Mouse (Mus musculus): ENCODE data around the gene Pcnt. TPM values are rescaled to one million over a fixed set of nuclear protein-coding genes. Genes with fewer than 3 reads are reported as not detected.

Gene Pcnt
- total RNA-seq, 2 experiments from 2014 or later: 20.7 to 24.1 TPM

- peak in 1 of 2 experiments; percentile 19 for DNase-seq
These were observed 34.1 kb downstream of the Pcnt start for GRCm38 (mm10) chr10:76408520-76408919.

DNA sequence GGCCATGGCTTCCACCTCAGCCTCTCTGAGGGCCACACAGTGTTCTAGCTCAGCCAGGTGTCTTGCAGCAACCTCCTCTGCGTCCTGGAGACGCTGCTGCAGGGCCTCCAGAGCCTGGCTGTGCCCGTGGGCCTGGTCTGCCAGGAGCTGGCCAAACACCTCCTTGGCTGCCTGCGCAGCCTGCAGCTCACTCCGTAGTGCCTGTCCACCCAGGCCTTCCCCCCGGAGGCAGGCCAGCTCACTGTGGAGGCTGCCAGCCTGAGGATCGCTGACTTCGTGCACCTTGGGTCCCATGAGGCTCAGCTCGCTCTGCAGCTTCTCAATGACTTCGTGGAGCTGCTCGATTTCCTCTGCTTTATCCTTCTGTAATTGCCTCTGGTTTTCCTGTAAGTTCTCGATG, 50.0 kb downstream of the Pcnt start:
- DNase-seq: no peak

GRCm38 (mm10) chr10:76391786-76392185, 50.8 kb downstream of the Pcnt start:
- DNase-seq: no peak

DNA sequence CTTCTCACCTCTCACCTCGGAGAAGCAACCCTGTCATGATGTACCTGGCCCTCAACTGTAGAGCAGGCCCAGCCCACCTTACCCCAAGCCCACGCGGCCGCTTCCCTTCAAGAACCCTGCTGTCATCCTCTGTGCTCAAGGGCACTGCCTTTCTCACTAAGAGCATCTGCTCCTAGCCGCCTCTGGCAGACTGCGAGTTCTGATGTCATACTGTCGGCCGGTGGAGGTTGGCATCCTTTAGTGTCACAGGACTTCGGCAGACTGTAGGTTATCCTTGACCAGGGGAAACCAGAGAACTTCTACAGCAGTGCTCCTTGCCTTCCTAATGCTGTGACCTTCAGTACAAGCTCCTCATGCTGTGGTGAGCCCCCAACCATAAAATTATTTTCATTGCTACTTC, 51.4 kb downstream of the Pcnt start:
- DNase-seq: no peak

DNA sequence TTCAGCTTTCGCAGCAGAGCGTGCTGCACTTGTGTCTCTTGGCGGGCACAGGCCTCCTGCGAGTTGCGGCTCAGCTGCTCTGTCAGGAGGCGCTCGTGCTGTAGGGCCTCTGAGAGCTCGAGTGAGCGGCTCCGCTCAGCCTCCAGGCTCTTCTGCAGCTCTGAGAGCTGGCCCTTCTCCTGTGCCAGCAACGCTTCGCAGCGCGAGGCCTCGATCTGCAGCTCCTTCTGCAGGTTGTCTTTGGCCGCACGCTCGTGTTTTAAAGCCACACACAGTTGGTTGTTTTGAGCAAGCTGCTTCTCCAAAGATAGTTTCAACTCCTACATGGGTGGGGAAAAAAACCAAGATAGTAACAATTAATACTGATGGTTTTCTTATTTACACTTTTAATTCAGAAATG, 67.6 kb downstream of the Pcnt start:
- no peak for DNase-seq

DNA sequence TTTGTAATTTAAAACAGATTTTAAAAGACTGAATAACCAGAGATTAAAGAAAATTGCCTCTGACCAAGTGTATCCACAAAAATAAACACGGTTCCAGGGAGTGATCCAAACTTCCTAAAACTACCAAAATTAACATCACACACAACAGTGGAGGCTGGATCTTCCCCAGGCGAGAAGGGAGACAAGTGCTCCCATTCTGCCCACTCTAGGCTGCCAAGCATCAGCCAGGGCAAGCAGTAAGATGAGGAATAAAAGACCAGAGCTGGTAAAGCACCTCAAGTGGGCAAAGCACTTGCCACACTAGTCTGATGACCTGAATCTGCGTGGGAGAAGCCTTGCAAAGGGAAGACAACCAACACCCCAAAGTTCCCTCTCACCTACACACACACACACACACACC, 70.8 kb downstream of the Pcnt start:
- DNase-seq: no peak

DNA sequence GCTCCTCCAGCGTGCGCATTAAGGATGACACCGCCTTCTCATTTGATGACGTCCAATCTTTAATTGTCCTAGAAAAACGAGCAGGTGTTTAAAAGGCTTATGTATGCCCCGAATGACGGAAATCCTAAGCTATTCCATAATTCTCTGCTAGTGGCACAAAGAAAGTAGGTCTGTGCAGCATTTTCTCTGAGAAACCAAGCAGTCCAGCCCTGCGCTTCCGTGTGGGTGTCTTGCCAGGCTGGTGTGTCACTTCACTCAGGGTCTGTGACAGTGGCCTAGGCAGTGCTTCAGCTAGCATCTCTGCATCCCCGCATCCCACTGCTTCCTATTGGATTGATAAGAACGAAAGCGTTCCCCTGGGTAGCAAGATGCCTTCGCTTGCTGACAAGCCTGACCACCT, 73.8 kb downstream of the Pcnt start:
- DNase-seq: no peak

- DNase-seq: no peak
These were observed 79.4 kb downstream of the Pcnt start for GRCm38 (mm10) chr10:76363233-76363632.

DNA sequence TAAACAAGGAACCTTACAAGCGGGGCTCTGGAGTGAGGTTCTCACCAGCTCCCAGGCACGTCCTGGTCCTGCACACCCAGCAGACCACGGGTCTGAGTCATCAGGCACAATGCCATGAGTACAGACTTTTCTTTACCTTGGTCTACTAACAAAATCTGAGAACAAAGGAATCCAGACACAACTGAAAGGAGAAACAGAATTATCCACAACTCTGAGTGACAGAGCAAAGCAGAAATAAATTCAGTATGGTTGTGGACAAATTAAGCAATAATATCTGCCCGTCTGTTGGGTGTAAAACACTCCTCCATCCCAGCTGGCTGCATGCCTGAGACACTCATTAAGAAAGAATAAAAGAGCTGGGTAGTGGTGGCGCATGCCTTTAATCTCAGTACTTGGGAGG, 84.1 kb downstream of the Pcnt start:
- peak in 1 of 2 experiments; percentile 36 for DNase-seq

DNA sequence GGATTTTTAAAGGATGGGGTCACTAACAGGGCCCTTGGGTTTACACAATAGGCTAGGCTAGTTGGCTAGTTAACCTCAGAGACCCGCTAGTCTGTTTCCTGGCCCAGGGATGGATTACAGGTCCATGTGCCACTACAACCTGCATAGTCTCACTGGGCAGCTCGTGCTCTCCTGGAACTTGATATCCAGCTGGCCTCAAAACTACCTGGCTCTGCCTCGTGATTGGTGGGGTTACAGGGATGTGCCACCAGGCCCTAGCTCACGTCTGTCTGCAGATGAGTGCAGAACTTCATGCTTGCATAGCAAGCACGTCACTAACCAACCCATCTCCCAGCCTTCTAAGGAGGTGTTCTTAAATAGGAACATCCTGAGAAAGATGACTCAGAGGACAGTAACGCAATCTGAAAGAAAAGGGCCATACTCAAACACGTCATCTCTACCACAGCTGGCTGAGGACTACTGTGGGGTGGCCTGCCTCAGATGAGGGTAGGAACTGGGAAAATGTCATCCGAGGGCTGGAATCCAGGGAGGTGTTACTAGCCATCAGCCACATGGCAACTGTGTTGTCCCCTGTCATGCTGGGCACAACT, 85.2 kb downstream of the Pcnt start:
- DNase-seq: no peak

DNA sequence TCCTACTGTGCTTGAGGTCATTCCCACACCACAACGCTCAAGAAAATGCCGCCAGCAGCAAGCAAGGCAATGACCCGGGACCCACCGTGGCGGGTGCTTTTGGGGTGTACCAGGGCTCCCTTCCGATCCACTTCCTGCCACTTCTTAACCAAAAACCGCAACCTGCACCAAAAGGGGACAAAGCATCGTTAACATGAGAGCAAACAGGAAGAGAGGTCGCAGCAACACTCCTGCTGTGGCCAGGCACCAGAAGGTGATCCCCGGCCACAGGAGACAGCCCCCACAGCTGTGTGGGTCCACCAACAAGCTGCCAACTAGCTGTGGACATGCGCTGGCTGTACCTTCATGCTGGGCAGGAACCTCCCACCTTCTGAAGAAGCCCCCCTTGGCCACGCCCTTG, 87.6 kb downstream of the Pcnt start:
- no peak for DNase-seq

- DNase-seq: no peak
These were observed 88.6 kb downstream of the Pcnt start for GRCm38 (mm10) chr10:76353986-76354385.

DNA sequence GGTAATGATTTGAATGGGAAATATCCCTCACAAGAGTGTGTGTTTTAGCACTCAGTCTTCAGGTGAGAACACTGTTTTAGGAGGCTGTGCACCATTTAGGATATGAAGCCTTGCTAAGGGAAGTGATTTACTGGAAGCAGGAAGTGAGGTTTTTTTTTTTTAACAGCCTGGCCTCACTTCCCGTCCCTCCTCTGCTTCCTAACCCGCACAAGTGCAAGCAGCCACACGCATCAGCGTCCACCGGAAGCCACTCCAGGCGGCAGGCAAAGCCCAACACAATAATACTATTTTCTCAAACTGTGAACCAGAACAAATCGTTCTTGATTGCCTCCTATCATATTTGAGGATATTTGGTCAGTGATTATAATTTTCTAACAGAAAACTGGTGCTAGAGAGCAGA, 90.6 kb downstream of the Pcnt start:
- no peak for DNase-seq

GRCm38 (mm10) chr10:76346589-76346988, 96.0 kb downstream of the Pcnt start:
- no peak for DNase-seq

DNA sequence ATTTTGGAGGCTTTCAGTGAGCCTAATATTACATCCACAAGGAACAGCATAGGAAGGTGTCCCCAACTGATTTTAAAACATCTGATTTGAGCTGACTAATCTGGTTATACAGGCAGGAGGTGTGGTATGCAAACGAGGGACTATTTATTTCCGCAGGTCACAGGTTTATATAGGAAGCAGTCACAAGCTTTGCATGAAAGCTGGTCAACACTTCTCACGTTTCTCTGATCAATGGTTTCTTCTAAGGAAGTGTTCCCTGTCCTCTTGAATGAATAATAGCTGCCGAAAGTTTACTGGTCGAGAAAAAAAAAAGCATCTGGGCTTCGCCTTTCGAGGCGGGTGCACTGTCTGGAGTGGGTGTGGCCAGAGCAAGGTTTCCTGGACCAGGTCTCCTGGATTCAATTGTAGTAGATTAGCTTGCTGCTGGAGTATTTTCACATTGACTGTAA, 96.5 kb downstream of the Pcnt start:
- DNase-seq: no peak

GRCm38 (mm10) chr10:76345540-76345902, 97.1 kb downstream of the Pcnt start:
- no peak for DNase-seq

DNA sequence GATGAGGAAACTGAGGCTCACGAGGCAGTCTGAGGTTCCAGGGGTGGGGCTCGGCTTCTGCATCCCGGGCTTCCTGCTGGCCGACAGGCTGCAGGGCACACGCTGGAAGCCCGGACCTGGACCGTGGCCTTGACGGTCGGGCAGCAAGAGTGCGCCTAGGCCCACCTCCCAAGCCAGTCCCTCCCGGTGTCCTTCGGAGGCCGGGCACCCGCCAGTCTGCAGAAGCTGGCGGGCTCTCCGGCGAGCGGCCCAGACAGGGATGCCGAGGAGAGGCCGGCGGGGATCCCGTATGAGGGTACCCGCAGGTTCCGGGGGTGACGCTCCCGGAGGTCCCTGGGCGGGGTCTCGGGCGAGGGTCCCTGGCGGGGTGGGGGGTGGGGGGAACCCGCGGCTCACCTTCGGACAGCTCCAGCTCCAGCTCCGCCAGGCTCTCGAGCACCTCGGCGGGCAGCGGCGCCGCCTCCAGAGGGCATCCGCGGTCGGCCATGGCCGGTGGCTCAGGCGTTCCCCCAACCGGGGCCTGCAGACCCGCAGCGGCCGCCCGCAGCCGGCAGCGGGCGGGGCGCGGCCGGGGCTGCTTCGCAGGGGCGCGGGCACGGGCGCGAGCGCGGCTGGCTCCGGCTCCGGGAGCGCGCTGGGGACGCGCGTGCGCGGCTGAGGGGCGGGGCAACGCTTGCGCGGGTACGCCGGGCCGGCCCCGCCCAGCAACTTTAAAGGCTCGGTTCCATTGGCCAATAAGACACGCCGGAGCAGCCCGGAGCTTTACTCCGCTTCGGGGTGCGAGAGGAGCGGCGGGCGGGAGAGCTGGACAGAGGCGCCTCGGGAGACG, 97.7 kb downstream of the Pcnt start, which contains the start of gene Dip2a:
Gene Dip2a, minus strand, starts transcription at position 581 of the 829 bp plus-strand sequence.
- peak; percentile 94 to 95 for DNase-seq

GRCm38 (mm10) chr10:76334350-76334749, 108.2 kb downstream of the Pcnt start:
- no peak for DNase-seq

DNA sequence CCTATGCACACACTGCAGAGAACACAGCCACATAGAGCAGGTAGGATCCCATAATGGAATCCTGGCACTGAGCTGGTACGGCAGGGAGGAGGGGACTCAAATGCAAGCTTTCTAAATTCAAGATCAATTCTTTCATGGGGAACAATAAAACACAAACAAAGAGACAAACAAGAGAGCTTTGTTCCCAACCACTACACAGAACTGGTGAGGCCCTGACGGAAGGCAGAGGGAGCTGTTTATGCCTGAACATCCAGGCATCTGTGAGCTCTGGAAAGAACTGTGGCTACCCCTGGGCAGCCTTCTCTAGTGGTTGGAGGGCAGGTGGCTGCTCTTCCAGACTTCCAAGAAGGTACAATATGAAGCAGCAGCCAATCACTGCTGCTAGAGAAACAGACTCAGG, 110.5 kb downstream of the Pcnt start:
- DNase-seq: no peak

GRCm38 (mm10) chr10:76329093-76329492, 113.5 kb downstream of the Pcnt start:
- no peak for DNase-seq

- no peak for DNase-seq
These were observed 114.0 kb downstream of the Pcnt start for GRCm38 (mm10) chr10:76328574-76328973.

DNA sequence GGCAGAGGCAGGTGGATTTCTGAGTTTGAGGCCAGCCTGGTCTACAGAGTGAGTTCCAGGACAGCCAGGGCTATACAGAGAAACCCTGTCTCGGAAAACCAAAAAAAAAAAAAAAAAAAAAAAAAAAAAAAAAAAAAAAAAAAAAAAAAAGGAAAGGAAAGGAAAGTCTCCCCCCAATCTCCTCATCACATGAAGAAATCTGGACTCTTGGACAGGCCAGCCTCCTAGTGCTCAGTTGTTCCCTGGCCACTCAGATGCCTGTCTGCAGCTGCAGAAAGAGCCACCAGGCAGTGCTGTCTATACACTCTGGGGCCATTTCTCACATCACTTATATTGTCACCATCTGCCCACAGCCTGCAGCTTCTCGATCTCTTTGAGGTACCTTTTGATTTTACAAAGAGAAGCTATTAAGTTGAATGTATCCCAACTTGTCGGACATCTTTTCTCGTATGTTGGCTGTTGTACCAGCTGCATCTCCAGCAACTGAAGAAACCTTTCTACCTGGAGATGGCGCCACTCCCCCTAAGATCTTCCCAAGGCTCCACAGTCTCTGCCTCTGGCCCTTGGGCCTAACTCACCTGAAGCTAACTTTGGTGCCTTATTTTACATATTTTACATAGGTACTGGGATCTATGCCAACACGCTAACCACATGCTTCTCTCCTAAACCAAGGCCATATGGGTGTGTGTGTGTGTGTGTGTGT, 116.1 kb downstream of the Pcnt start:
- DNase-seq: no peak

- no peak for DNase-seq
These were observed 125.0 kb downstream of the Pcnt start for GRCm38 (mm10) chr10:76317623-76318022.

GRCm38 (mm10) chr10:76316194-76316593, 126.4 kb downstream of the Pcnt start:
- no peak for DNase-seq

Measured in layer of hippocampus, postnatal 36 days (tissue).